Mouse (Mus musculus) G1E (cell line): ENCODE data around the gene Rsg1. TPM values are rescaled to one million over a fixed set of nuclear protein-coding genes. Genes with fewer than 3 reads are reported as not detected.

ENCODE experiments used
- ATAC-seq: 2 replicates; pipeline ENCODE4 v1.8.0; 2016; ENCODE audit warnings: mild to moderate bottlenecking; ENCODE audit not compliant: insufficient number of reproducible peaks, poor library complexity, low FRiP score, severe bottlenecking; ENCODE audit errors: extremely low read depth
- DNase-seq: peaks from one replicate; pipeline ENCODE4 v3.0.0; 2012; ENCODE audit warnings: low spot score
- H3K27me3 ChIP-seq: 2 replicates; pipeline ENCODE4 v1.6.1; 2012; ENCODE audit warnings: mild to moderate bottlenecking, low read length, inconsistent platforms; ENCODE audit not compliant: insufficient read depth
- H3K36me3 ChIP-seq: replicated peaks from 2 replicates; pipeline ENCODE3; 2012; ENCODE audit warnings: mild to moderate bottlenecking, inconsistent platforms
- H3K4me1 ChIP-seq: 2 replicates; pipeline ENCODE4 v1.6.1; 2012; ENCODE audit warnings: low read depth, low read length, inconsistent platforms, mixed read lengths; ENCODE audit not compliant: insufficient read depth
- H3K4me3 ChIP-seq: 2 replicates; pipeline ENCODE4 v1.5.1; 2012; ENCODE audit warnings: low read depth, mild to moderate bottlenecking, inconsistent platforms, low read length, moderate library complexity, mixed read lengths
- H3K9me3 ChIP-seq: replicated peaks from 2 replicates; pipeline ENCODE4 v1.6.1; 2012; ENCODE audit warnings: inconsistent platforms
- CTCF ChIP-seq: IDR thresholded peaks from 2 replicates; pipeline ENCODE4 v1.5.1; 2012; ENCODE audit warnings: low read depth, low read length, inconsistent platforms, mixed read lengths
- GATA1 ChIP-seq: IDR thresholded peaks from 2 replicates; pipeline ENCODE4 v1.6.1; 2012; ENCODE audit warnings: borderline replicate concordance, low read length, inconsistent platforms, mixed read lengths
- GATA2 ChIP-seq: IDR thresholded peaks from 2 replicates; pipeline ENCODE4 v1.6.1; 2012; ENCODE audit warnings: low read depth, low read length, inconsistent platforms, borderline replicate concordance
- POLR2AphosphoS5 ChIP-seq: IDR thresholded peaks from 2 replicates; pipeline ENCODE4 v1.6.1; 2012; ENCODE audit warnings: low read depth, low read length, inconsistent platforms; ENCODE audit not compliant: insufficient replicate concordance
- TAL1 ChIP-seq: conservative IDR thresholded peaks from 2 replicates; pipeline ENCODE4 v1.6.1; 2012; ENCODE audit warnings: low read depth, low read length, inconsistent platforms, mixed read lengths
- polyA plus RNA-seq: library from polyadenylated mRNA; stranded (reverse); fragments of >175 nt; gene quantifications from 2 replicates; pipeline ENCODE4 v1.2.3, GENCODE M21; 2012
- total RNA-seq, 2 experiments: library from RNA; stranded (forward) in 1 of 2; stranded (reverse) in 1 of 2; fragments of 200-1000 nt in 1 of 2; fragments of >200 nt in 1 of 2; fragmentation: Nextera tagmentation in 1 of 2; gene quantifications; 2 replicates each; pipeline ENCODE4 v1.2.3; 2014 to 2017

The Rsg1 gene
- total RNA-seq (2014; fragmentation: Nextera tagmentation) (1.0 and 2.0 TPM in 2 replicates), total RNA-seq (2017) (0.93 and 1.6 TPM in 2 replicates), polyA plus RNA-seq (0.56 and 0.87 TPM in 2 replicates)

DNA sequence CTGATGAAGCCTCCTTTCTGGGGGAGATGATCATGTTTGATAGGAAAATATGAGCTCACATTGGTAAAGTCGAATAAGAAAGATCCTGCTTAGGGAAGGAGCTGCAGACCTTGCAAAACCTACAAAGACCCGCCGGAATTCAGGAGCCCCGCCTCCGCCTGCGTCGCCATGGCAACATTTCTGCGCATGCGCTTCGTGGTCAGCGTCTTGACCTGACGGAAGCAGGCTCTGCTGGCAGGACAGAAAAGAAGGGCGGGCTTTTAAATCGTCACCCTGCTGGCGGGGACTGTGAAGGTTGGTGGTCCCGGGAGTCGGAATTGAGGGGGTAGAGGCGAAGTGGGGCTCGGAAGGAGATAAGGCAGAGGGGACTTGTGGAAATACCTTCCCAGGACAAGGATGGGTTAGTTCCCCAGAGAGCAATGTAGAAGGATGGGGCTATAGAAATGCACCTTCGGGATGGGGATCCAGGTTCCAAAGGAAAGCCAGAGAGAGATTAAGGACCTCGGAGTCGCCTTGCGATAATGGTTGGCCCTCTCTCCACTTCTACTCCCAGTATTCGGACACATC, at the start of gene Rsg1:
Gene Rsg1, plus strand, starts transcription at position 187 of the 567 bp plus-strand sequence.
- no peaks in the 10 kb centered on the region for H3K9me3 ChIP-seq
- TF ChIP-seq GATA1 (no peak), POLR2AphosphoS5 (no peak), GATA2 (no peak), CTCF (no peak), TAL1 (no peak)
- peaks cover 18% of the 10 kb centered on the region for H3K36me3 ChIP-seq
- peak within 1 kb of the TSS; percentile 70 for H3K4me3 ChIP-seq
- H3K27me3 ChIP-seq: peaks cover 2% of the 10 kb centered on the region; the same call in 1 of the 2 replicates
- DNase-seq (peak; percentile 79), ATAC-seq (peak; percentile 82)
- peaks cover 31% of the 10 kb centered on the region for H3K4me1 ChIP-seq

DNA sequence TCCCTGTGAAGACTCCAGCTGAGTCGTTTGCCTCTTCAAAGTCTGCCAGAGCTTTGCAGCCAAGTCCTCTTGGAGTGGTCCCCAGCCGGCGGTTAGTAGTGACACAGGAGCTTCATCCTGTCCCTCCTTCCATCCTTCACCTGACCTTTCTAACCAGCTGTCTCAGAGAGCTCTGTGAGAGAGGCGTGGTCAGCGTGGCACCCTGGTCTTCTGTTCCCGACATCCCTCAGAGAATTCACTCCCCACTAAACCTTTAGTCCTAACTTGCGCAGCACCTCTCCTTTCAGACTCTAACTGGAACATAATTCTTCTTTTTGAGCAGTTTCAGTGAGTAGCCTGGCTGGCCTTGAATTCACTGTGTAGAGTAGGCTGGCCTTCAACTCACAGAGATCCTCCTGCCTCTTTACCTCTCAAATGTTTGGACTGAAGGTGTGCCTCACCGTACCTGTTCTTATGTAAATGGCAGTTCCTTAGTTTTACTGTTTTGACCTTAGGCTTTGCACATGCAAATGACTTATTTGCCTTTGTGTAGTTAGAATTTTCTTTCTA, 47.9 kb upstream of the Rsg1 start:
- Histone ChIP-seq H3K9me3 (0 out of 2 replicates have a peak, but pooled peaks cover 6% of the 10 kb centered on the region), H3K4me3 (no peak overlapping the region), H3K36me3 (peaks cover 70% of the 10 kb centered on the region), H3K27me3 (no peaks in the 10 kb centered on the region), H3K4me1 (peaks cover 35% of the 10 kb centered on the region)
- TF ChIP-seq POLR2AphosphoS5 (no peak), GATA2 (no peak), CTCF (no peak), TAL1 (no peak)
- DNase-seq (no peak), ATAC-seq (no peak)

DNA sequence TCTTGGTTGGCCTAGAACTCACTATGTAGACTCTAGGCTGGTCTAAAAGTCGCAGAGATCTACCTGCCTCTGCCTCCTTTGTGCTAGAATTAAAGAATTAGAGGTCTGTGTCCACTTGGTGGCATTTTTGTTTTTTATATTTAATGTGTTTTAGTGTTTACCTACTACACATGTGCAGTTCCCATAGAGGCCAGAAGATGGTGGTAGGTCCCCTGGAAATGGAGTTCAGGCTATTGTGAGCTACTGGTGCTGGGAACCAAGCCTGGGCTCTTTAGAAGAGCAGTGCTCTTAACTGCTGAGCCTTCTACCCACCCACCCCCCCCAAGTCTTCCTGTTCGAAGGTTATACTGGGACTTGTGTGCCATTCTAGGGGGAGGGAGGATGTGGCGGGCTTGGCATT, 46.6 kb upstream of the Rsg1 start:
- no peak overlapping the region for H3K4me3 ChIP-seq
- H3K27me3 ChIP-seq: no peaks in the 10 kb centered on the region
- H3K4me1 ChIP-seq: peaks cover 22% of the 10 kb centered on the region
- 0 out of 2 replicates have a peak, but pooled peaks cover 2% of the 10 kb centered on the region for H3K9me3 ChIP-seq
- H3K36me3 ChIP-seq: peaks cover 76% of the 10 kb centered on the region
- ATAC-seq (no peak), DNase-seq (no peak)
- TF ChIP-seq GATA1: no peak
- no peak for TF ChIP-seq TAL1

DNA sequence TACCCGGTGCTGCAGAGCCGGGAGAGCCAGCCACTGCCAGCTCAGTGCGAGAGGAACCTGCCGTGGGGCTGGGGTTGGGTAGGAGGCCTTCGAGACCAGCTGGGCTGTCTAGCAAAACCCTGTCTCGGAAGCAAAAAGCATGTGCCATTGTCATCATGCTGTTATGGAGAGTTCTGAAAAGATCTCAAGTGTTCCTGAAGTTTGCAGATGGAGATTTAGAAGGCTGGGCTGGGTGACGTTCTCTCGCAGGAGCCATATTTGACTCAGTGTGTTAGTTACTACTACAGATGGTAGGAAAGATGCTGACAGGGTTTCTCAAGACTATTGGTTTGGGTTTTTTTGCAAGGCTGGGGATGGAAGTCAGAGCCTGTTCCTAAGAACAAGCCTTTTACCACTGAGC, 41.6 kb upstream of the Rsg1 start:
- DNase-seq: no peak
- TF ChIP-seq GATA2 (no peak), TAL1 (no peak), GATA1 (no peak), CTCF (no peak), POLR2AphosphoS5 (no peak)
- H3K27me3 ChIP-seq: no peaks in the 10 kb centered on the region
- no peaks in the 10 kb centered on the region for H3K9me3 ChIP-seq
- no peaks in the 10 kb centered on the region; the same call in 1 of the 2 replicates for H3K4me1 ChIP-seq
- H3K36me3 ChIP-seq: peaks cover 82% of the 10 kb centered on the region
- ATAC-seq: no peak
- no peak overlapping the region for H3K4me3 ChIP-seq

DNA sequence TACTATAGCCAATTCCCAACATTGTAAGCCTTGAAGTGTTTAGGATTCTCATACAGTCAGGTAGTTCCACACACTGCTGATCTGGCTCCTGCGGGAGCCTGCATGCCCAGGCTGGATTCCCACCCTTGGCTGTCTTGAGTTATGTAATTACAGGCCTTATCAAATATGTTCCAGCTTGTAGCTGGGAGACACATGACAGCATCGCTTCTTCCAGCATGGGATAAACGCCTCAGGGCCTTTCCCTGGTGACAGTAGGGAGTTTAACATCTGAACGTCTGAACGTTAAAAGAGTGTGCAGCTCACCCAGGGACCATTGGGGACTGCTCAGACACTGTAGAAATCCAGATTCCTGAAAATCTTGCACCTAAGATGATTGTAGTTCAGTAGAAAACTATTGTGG, 38.0 kb upstream of the Rsg1 start:
- Histone ChIP-seq H3K4me3 (no peak overlapping the region), H3K9me3 (no peaks in the 10 kb centered on the region), H3K36me3 (peaks cover 81% of the 10 kb centered on the region), H3K27me3 (no peaks in the 10 kb centered on the region), H3K4me1 (no peaks in the 10 kb centered on the region)
- TF ChIP-seq GATA1 (no peak), TAL1 (no peak), POLR2AphosphoS5 (no peak)
- ATAC-seq (no peak), DNase-seq (no peak)

DNA sequence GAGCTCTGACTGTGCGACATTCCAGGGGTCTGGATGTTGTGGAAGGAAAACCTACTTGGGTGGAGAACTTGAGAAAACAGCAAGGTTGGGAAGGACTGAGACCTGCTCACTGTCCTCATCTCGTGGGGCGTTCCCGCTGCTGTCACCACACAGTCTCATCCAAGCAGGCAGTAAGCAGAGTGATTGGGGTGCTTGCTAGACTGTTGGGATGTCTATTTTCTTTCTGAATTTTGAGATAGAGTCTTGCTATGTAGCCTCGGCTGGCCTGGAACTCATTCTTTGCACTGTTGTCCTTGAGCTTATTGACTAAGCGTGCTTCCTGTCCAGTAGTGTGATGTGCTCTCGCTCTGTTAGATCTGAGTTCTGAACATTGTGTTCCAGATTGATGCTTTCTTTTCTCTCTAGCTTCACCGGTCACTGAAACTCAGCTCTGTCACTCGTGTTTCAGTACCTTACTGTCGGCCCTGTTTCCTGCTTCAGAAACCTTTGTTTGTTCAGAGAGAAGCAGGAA, 37.4 kb upstream of the Rsg1 start:
- H3K36me3 ChIP-seq: peaks cover 81% of the 10 kb centered on the region
- H3K4me3 ChIP-seq: no peak overlapping the region
- DNase-seq: no peak
- no peak for ATAC-seq
- H3K9me3 ChIP-seq: no peaks in the 10 kb centered on the region
- TF ChIP-seq POLR2AphosphoS5: no peak
- no peak for TF ChIP-seq GATA2
- no peak for TF ChIP-seq GATA1
- no peak for TF ChIP-seq CTCF
- no peak for TF ChIP-seq TAL1
- H3K27me3 ChIP-seq: no peaks in the 10 kb centered on the region
- H3K4me1 ChIP-seq: 0 out of 2 replicates have a peak, but pooled peaks cover 2% of the 10 kb centered on the region
